Mouse (Mus musculus): ENCODE data around the gene Fam135a. TPM values are rescaled to one million over a fixed set of nuclear protein-coding genes. Genes with fewer than 3 reads are reported as not detected.
"Not testable (repeated sequence)": the region's sequence is repeated elsewhere in the genome, so short reads cannot be mapped to it uniquely, and the experiment has no call there.

Fam135a gene
- polyA plus RNA-seq, 1 experiment from 2014 or later, result 27.6 TPM

GRCm38 (mm10) chr1:23995420-23995819 is 104.7 kb downstream of the Fam135a start:
- Histone ChIP-seq H3K4me3 (replicated peaks; ENCODE audit: low read length) (no peak overlapping the region), H3K27ac (no peak overlapping the region), H3K4me1 (replicated peaks; ENCODE audit: control insufficient read depth, insufficient read depth, low read length) (no peaks in the 10 kb centered on the region), H3K9me3 (ENCODE audit: control insufficient read depth, low read length) (no peaks in the 10 kb centered on the region), H3K4me2 (replicated peaks) (no peak overlapping the region), H3K9ac (no peak overlapping the region), H3K36me3 (replicated peaks; ENCODE audit: control insufficient read depth, insufficient read depth) (peaks cover 5% of the 10 kb centered on the region), H3K27me3 (ENCODE audit: control insufficient read depth, insufficient read depth, low read length) (no peaks in the 10 kb centered on the region)
- DNase-seq (ENCODE audit: low spot score) (no peak), ATAC-seq (ENCODE audit: low FRiP score) (no peak)
- 93% methylated on average over 4 of the region's 4 CpGs for WGBS

DNA sequence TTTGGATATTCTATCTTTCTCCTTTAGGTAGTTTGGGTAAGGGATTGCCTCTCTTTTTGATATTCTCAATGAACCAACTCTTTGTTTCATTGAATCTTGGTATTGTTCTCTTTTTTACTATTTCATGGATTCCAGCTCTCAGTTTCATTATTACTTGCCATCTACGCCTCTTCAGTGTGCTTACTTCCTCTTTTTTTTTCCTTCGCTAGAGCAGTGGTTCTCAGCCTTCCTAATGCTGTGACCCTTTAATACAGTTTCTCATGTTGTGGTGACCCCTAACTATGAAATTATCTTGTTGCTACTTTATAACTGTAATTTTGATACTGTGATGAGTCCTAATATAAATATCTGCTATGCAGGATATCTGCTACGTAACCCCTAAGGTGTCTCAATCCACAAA is 117.0 kb downstream of the Fam135a start:
- no peaks in the 10 kb centered on the region for H3K9me3 ChIP-seq (ENCODE audit: control insufficient read depth, low read length)
- H3K4me3 ChIP-seq (replicated peaks; ENCODE audit: low read length), result no peak overlapping the region
- no peak overlapping the region for H3K4me2 ChIP-seq (replicated peaks)
- ATAC-seq (ENCODE audit: low FRiP score) (no peak), DNase-seq (ENCODE audit: low spot score) (no peak)
- no peak overlapping the region for H3K9ac ChIP-seq
- no peak overlapping the region for H3K27ac ChIP-seq
- no peaks in the 10 kb centered on the region for H3K4me1 ChIP-seq (replicated peaks; ENCODE audit: control insufficient read depth, insufficient read depth, low read length)
- H3K36me3 ChIP-seq (replicated peaks; ENCODE audit: control insufficient read depth, insufficient read depth), result no peaks in the 10 kb centered on the region
- WGBS, result 92% methylated on average over 3 of the region's 3 CpGs
- H3K27me3 ChIP-seq (ENCODE audit: control insufficient read depth, insufficient read depth, low read length), result no peaks in the 10 kb centered on the region

- H3K27ac ChIP-seq, result no peak overlapping the region
- no peak overlapping the region for H3K4me3 ChIP-seq (replicated peaks; ENCODE audit: low read length)
- no peaks in the 10 kb centered on the region for H3K27me3 ChIP-seq (ENCODE audit: control insufficient read depth, insufficient read depth, low read length)
- H3K4me2 ChIP-seq (replicated peaks), result no peak overlapping the region
- WGBS, result 87% methylated on average over 6 of the region's 6 CpGs
- H3K36me3 ChIP-seq (replicated peaks; ENCODE audit: control insufficient read depth, insufficient read depth), result no peaks in the 10 kb centered on the region
- DNase-seq (ENCODE audit: low spot score) (no peak), ATAC-seq (ENCODE audit: low FRiP score) (no peak)
- no peaks in the 10 kb centered on the region for H3K4me1 ChIP-seq (replicated peaks; ENCODE audit: control insufficient read depth, insufficient read depth, low read length)
- no peaks in the 10 kb centered on the region for H3K9me3 ChIP-seq (ENCODE audit: control insufficient read depth, low read length)
- H3K9ac ChIP-seq, result no peak overlapping the region
These were observed 121.9 kb downstream of the Fam135a start for GRCm38 (mm10) chr1:23978281-23978680.

DNA sequence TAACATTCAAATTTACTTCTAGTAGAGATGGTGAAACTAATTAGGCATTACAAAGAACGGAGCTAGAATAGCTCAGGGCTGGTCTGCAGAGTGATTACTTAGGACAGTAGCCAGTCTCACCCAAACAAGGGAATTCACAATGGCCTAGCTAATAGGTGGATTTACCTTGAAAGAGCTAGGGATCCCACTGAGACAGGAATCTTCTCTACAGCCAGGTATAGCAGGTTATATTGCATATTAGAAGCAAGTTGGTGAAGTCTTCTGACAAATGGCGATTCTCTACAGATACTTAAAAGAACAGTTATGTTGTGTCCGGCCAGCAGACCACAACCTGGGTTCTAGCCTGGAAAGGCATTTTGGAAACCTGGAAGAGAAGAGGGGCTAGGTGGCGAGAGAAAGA is 129.0 kb downstream of the Fam135a start:
- H3K9ac ChIP-seq; H3K4me2 ChIP-seq (replicated peaks); H3K36me3 ChIP-seq (replicated peaks; ENCODE audit: control insufficient read depth, insufficient read depth); H3K9me3 ChIP-seq (ENCODE audit: control insufficient read depth, low read length); ATAC-seq (ENCODE audit: low FRiP score); H3K4me3 ChIP-seq (replicated peaks; ENCODE audit: low read length); DNase-seq (ENCODE audit: low spot score); H3K27me3 ChIP-seq (ENCODE audit: control insufficient read depth, insufficient read depth, low read length); H3K27ac ChIP-seq; H3K4me1 ChIP-seq (replicated peaks; ENCODE audit: control insufficient read depth, insufficient read depth, low read length): not testable (repeated sequence)
- WGBS, result 85% methylated on average over 3 of the region's 4 CpGs

GRCm38 (mm10) chr1:23968027-23968725 is 132.0 kb downstream of the Fam135a start:
- no peak overlapping the region for H3K27ac ChIP-seq
- no peak for ATAC-seq (ENCODE audit: low FRiP score)
- H3K27me3 ChIP-seq (ENCODE audit: control insufficient read depth, insufficient read depth, low read length), result no peaks in the 10 kb centered on the region
- H3K9me3 ChIP-seq (ENCODE audit: control insufficient read depth, low read length), result no peaks in the 10 kb centered on the region
- H3K4me1 ChIP-seq (replicated peaks; ENCODE audit: control insufficient read depth, insufficient read depth, low read length), result no peaks in the 10 kb centered on the region
- no peak for DNase-seq (ENCODE audit: low spot score)
- WGBS, result 95% methylated on average over 9 of the region's 9 CpGs
- no peaks in the 10 kb centered on the region for H3K36me3 ChIP-seq (replicated peaks; ENCODE audit: control insufficient read depth, insufficient read depth)
- H3K4me3 ChIP-seq (replicated peaks; ENCODE audit: low read length), result no peak overlapping the region
- no peak overlapping the region for H3K9ac ChIP-seq
- H3K4me2 ChIP-seq (replicated peaks), result no peak overlapping the region

DNA sequence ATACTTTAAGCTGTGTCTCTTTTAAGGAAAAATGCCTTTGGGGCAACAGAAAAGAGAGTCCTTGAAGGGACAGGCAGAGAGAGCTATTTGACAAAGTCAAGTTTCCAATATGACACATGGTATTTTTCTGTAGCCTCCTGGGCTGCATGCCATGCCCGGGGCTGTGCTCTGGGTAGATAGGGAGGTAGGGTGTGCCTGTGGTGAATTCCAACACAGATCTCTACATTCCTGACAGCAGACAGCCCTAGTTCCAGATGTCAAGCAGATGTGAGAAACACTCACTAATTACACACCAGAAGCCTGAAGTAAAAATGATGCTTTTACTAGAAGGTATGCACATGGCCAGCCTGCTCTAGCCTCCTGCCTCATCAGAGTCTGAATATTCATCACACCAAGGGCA is 133.9 kb downstream of the Fam135a start:
- no peak for DNase-seq (ENCODE audit: low spot score)
- Histone ChIP-seq H3K4me1 (replicated peaks; ENCODE audit: control insufficient read depth, insufficient read depth, low read length) (no peaks in the 10 kb centered on the region), H3K27me3 (ENCODE audit: control insufficient read depth, insufficient read depth, low read length) (no peaks in the 10 kb centered on the region), H3K4me3 (replicated peaks; ENCODE audit: low read length) (no peak overlapping the region), H3K9ac (no peak overlapping the region), H3K4me2 (replicated peaks) (no peak overlapping the region), H3K9me3 (ENCODE audit: control insufficient read depth, low read length) (no peaks in the 10 kb centered on the region), H3K36me3 (replicated peaks; ENCODE audit: control insufficient read depth, insufficient read depth) (no peaks in the 10 kb centered on the region), H3K27ac (no peak overlapping the region)
- ATAC-seq (ENCODE audit: low FRiP score), result no peak
- WGBS, result 78% methylated on average over 1 of the region's 1 CpGs

Other genes starting within 250 kb of the Fam135a start
- 119 and 131 TPM in 2 replicates for gene Smap1, start 178.0 kb downstream of the Fam135a start, polyA plus RNA-seq (2014; fragmentation: Nextera tagmentation; extraction: Ambion mirVana)
- 104 and 115 TPM in 2 replicates for gene Sdhaf4, start 94.7 kb downstream of the Fam135a start, polyA plus RNA-seq (2014; fragmentation: Nextera tagmentation; extraction: Ambion mirVana)
- gene Col9a1, start 77.3 kb upstream of the Fam135a start, polyA plus RNA-seq (2014; fragmentation: Nextera tagmentation; extraction: Ambion mirVana), result 1.6 and 2.6 TPM in 2 replicates

Data from hindbrain, embryonic 14.5 days (tissue).